Mouse (Mus musculus): ENCODE results near the gene Ddx21.

GRCm38 (mm10) chr10:62600056-62600455 is 2.0 kb downstream of the Ddx21 start:
- no peak for TF ChIP-seq CTCF (IDR thresholded peaks at IDR 0.05; ENCODE audit: extremely low read depth, insufficient read length, insufficient replicate concordance, low read depth, low read length)
- no peak for TF ChIP-seq POLR2A (IDR thresholded peaks at IDR 0.05; ENCODE audit: low read depth, low read length)

Measured in small intestine, adult 2 months (tissue).